25 mouse cellular contexts compared by ENCODE assay signal in genomic region chr17:73946856-73947255, GRCm38 (mm10). TPM values are rescaled to one million over a fixed set of nuclear protein-coding genes. Genes with fewer than 3 reads are reported as not detected.
DNase-seq lines count a peak whose midpoint lies in the region; TF ChIP-seq lines count a peak whose summit lies in the region.
"Had no signal": no experiment of that assay in that cellular context is flagged by ENCODE, and none has a peak within 500 bp of the region (broad histone marks: within the 10 kb centered on the region; RNA-seq: fewer than 3 reads in every experiment).

No protein-coding gene starts in this region.

- peaks cover 10% of the 10 kb centered on the region; the same call in 1 of the 2 replicates for H3K4me1 ChIP-seq in kidney, adult 2 months (ENCODE audit: control insufficient read depth, insufficient read depth, low read length)
- H3K4me1 ChIP-seq: forebrain, embryonic 12.5 days; midbrain, embryonic 13.5 days had no signal

- H3K4me3 ChIP-seq in kidney, adult 2 months (ENCODE audit: insufficient read depth, low read depth, low read length): no peak overlapping the region
- H3K4me3 ChIP-seq: embryonic facial prominence, embryonic 13.5 days; erythroblast, embryonic 14.5 days; forebrain, embryonic 12.5 days; limb, embryonic 13.5 days; liver, embryonic 15.5 days; megakaryocyte, embryonic 14.5 days; midbrain, embryonic 13.5 days had no signal

- TF ChIP-seq POLR2A in kidney, adult 2 months (IDR thresholded peaks at IDR 0.05; ENCODE audit: low read depth, low read length): no peak

- WGBS in kidney, adult 2 months: 59% methylated on average over 5 of the region's 5 CpGs

- H3K36me3 ChIP-seq in kidney, adult 2 months (ENCODE audit: control insufficient read depth, insufficient read depth, low read length): no peaks in the 10 kb centered on the region
- H3K36me3 ChIP-seq: embryonic facial prominence, embryonic 13.5 days; forebrain, embryonic 12.5 days; limb, embryonic 13.5 days; liver, embryonic 15.5 days; midbrain, embryonic 13.5 days had no signal

- H3K27me3 ChIP-seq in kidney, adult 2 months (replicated peaks; ENCODE audit: control insufficient read depth, insufficient read depth, low read length): no peaks in the 10 kb centered on the region
- H3K27me3 ChIP-seq: embryonic facial prominence, embryonic 13.5 days; forebrain, embryonic 12.5 days; limb, embryonic 13.5 days; midbrain, embryonic 13.5 days; Patski had no signal

- H3K27ac ChIP-seq in kidney, adult 2 months (ENCODE audit: insufficient read depth, low read depth, low read length): no peak overlapping the region
- H3K27ac ChIP-seq: embryonic facial prominence, embryonic 13.5 days; forebrain, embryonic 12.5 days; hindbrain, embryonic 14.5 days; limb, embryonic 13.5 days; liver, embryonic 15.5 days; midbrain, embryonic 13.5 days had no signal

- TF ChIP-seq CTCF in kidney, adult 2 months (conservative IDR thresholded peaks at IDR 0.05; ENCODE audit: insufficient read depth, insufficient read length, low read depth, low read length): no peak

- DNase-seq in gastrocnemius, adult 18-20 months (ENCODE audit: low spot score): peak; percentile 33
- DNase-seq in gastrocnemius, postnatal 4 days (ENCODE audit: low spot score in 2 of 2): no peak
- DNase-seq in kidney, adult 2 months: peak; percentile 32
- no peak for DNase-seq in kidney, adult 9 months
- DNase-seq in NIH3T3 (ENCODE audit: low read depth): peak; percentile 45
- DNase-seq in adrenal gland, postnatal 36 days: peak; percentile 44 to 47
- DNase-seq in layer of hippocampus, adult 8-10 months (ENCODE audit: low spot score in 2 of 2): no peak
- no peak for DNase-seq in right cerebral cortex, postnatal 10 days (ENCODE audit: low spot score in 2 of 2)
- DNase-seq: cerebellum, adult 2 months; cerebellum, postnatal 25 days; heart, postnatal 4 days; kidney, postnatal 25 days; layer of hippocampus, adult 9-11 months; lung, postnatal 10 days; right cerebral cortex, postnatal 14 days; thymus, postnatal 25 days had no signal

RNA-seq across cellular contexts. Expression of gene Xdh, which starts 3.1 kb away (rescaled TPM):
- 10 to 100 TPM; 41.3 to 60.9 TPM for total RNA-seq in gastrocnemius, adult 18-20 months (2021)
- total RNA-seq in gastrocnemius, postnatal 4 days (2021): 1 to 10 TPM; 5.6 to 7.6 TPM
- polyA plus RNA-seq in kidney, adult 2 months (2012; rRNA removed): 19.2 and 23.4 TPM in 2 replicates
- total RNA-seq in adrenal gland, postnatal 36 days (2021): 100 to 1,000 TPM; 334 to 458 TPM
- 10 to 100 TPM; 15.7 to 23.8 (median 18.1) TPM for total RNA-seq in layer of hippocampus, adult 8-10 months (2022)

Comparison
In these comparisons a context has a peak if more than half of its experiments do, and no peak if none do; other contexts are left out.
1. DNase-seq: peak in gastrocnemius, adult 18-20 months (single experiment), kidney, adult 2 months (single experiment), NIH3T3 (single experiment) and adrenal gland, postnatal 36 days (2 of 2); none in gastrocnemius, postnatal 4 days (0 of 2), kidney, adult 9 months (single experiment), layer of hippocampus, adult 8-10 months (0 of 2) and right cerebral cortex, postnatal 10 days (0 of 2).
2. RNA of gene Xdh, which starts 3.1 kb away (total RNA-seq): 334 to 458 TPM in adrenal gland, postnatal 36 days; 41.3 to 60.9 TPM in gastrocnemius, adult 18-20 months, 15.7 to 23.8 TPM in layer of hippocampus, adult 8-10 months and 5.6 to 7.6 TPM in gastrocnemius, postnatal 4 days; every median in the first group is over 4 times any median in the second.